In genomic region chr6:140357300-140357699, GRCm38 (mm10) we compare ENCODE assay signal across 29 mouse cellular contexts.
DNase-seq lines count a peak whose midpoint lies in the region; ATAC-seq lines count a peak whose summit lies in the region.
"Had no signal": no experiment of that assay in that cellular context is flagged by ENCODE, and none has a peak within 500 bp of the region (broad histone marks: within the 10 kb centered on the region; RNA-seq: fewer than 3 reads in every experiment).

No protein-coding gene starts in this region.

- H3K4me2 ChIP-seq in embryonic facial prominence, embryonic 14.5 days (ENCODE audit: low read depth, low read length), result no peak overlapping the region
- no peak overlapping the region for H3K4me2 ChIP-seq in midbrain, embryonic 11.5 days
- H3K4me2 ChIP-seq: embryonic facial prominence, embryonic 13.5 days; heart, embryonic 12.5 days; heart, embryonic 15.5 days; hindbrain, embryonic 14.5 days had no signal

- 59% methylated on average over 8 of the region's 8 CpGs for WGBS in embryonic facial prominence, embryonic 14.5 days
- WGBS in embryonic facial prominence, embryonic 10.5 days, result 78% methylated on average over 8 of the region's 8 CpGs
- 87% methylated on average over 8 of the region's 8 CpGs for WGBS in midbrain, embryonic 11.5 days

- H3K27me3 ChIP-seq in embryonic facial prominence, embryonic 14.5 days (replicated peaks; ENCODE audit: control insufficient read depth, insufficient read depth, low read length), result no peaks in the 10 kb centered on the region
- no peaks in the 10 kb centered on the region for H3K27me3 ChIP-seq in embryonic facial prominence, embryonic 10.5 days (replicated peaks; ENCODE audit: low read depth, poor library complexity, severe bottlenecking)
- H3K27me3 ChIP-seq in midbrain, embryonic 11.5 days (ENCODE audit: control insufficient read depth, insufficient read depth, low read length), result no peaks in the 10 kb centered on the region
- H3K27me3 ChIP-seq: CH12.LX; embryonic facial prominence, embryonic 13.5 days; heart, embryonic 12.5 days; heart, embryonic 15.5 days; Patski had no signal

- no peak overlapping the region for H3K4me3 ChIP-seq in embryonic facial prominence, embryonic 14.5 days (ENCODE audit: low read depth, low read length)
- H3K4me3 ChIP-seq in embryonic facial prominence, embryonic 10.5 days, result no peak overlapping the region
- H3K4me3 ChIP-seq in midbrain, embryonic 11.5 days (ENCODE audit: low read depth, low read length), result no peak overlapping the region
- H3K4me3 ChIP-seq: embryonic facial prominence, embryonic 13.5 days; gastrocnemius, adult 2 months; heart, embryonic 12.5 days; heart, embryonic 15.5 days had no signal

- H3K9me3 ChIP-seq in embryonic facial prominence, embryonic 14.5 days (ENCODE audit: control insufficient read depth, low read length), result no peaks in the 10 kb centered on the region
- no peaks in the 10 kb centered on the region for H3K9me3 ChIP-seq in embryonic facial prominence, embryonic 10.5 days
- H3K9me3 ChIP-seq in midbrain, embryonic 11.5 days (ENCODE audit: control insufficient read depth, low read length), result no peaks in the 10 kb centered on the region
- H3K9me3 ChIP-seq: embryonic facial prominence, embryonic 13.5 days; heart, embryonic 12.5 days; heart, embryonic 15.5 days had no signal

- H3K4me1 ChIP-seq in embryonic facial prominence, embryonic 14.5 days (ENCODE audit: control insufficient read depth, insufficient read depth, low read length), result no peaks in the 10 kb centered on the region; the same call in 1 of the 2 replicates
- no peaks in the 10 kb centered on the region for H3K4me1 ChIP-seq in embryonic facial prominence, embryonic 10.5 days
- no peaks in the 10 kb centered on the region for H3K4me1 ChIP-seq in midbrain, embryonic 11.5 days (ENCODE audit: control insufficient read depth, insufficient read depth, low read length)
- H3K4me1 ChIP-seq: embryonic facial prominence, embryonic 13.5 days had no signal

- H3K9ac ChIP-seq in embryonic facial prominence, embryonic 14.5 days (ENCODE audit: low read depth, low read length), result no peak overlapping the region
- no peak overlapping the region for H3K9ac ChIP-seq in midbrain, embryonic 11.5 days (ENCODE audit: low read length)
- H3K9ac ChIP-seq: embryonic facial prominence, embryonic 13.5 days; forebrain, postnatal 0 days; heart, embryonic 12.5 days; heart, embryonic 15.5 days; hindbrain, embryonic 14.5 days had no signal

- DNase-seq in embryonic facial prominence, embryonic 14.5 days (ENCODE audit: low spot score), result peak; percentile 64
- no peak for DNase-seq in embryonic facial prominence, embryonic 10.5 days (ENCODE audit: low spot score)
- peak; percentile 6 for DNase-seq in thymus, postnatal 25 days
- no peak for DNase-seq in thymus, postnatal 36 days
- peak; percentile 18 for DNase-seq in thymus, postnatal 4 days
- no peak for DNase-seq in heart, adult 9 months (ENCODE audit: low spot score in 2 of 2)
- no peak for DNase-seq in midbrain, embryonic 11.5 days (ENCODE audit: low spot score, missing footprints)
- DNase-seq: adrenal gland, adult 2 months; adrenal gland, postnatal 14 days; cerebellum, adult 11 months; cerebellum, adult 2 months; cerebellum, adult 9-11 months; cerebellum, postnatal 25 days; forebrain, postnatal 0 days; gastrocnemius, adult 2 months; gastrocnemius, postnatal 14 days; heart, adult 11 months; heart, postnatal 10 days; heart, postnatal 36 days had no signal

- no peak for ATAC-seq in embryonic facial prominence, embryonic 14.5 days (ENCODE audit: low read depth)
- ATAC-seq in hematopoietic stem cell, adult 5-6 weeks (replicated peaks in 1 of 2; ENCODE audit: insufficient read depth in 1 of 2, low FRiP score in 2 of 2, low TSS enrichment in 1 of 2, low read depth in 1 of 2, poor library complexity in 2 of 2, severe bottlenecking in 2 of 2), result peak; percentile 83 to 84
- no peak for ATAC-seq in midbrain, embryonic 11.5 days (ENCODE audit: low FRiP score)
- ATAC-seq: forebrain, embryonic 14.5 days; forebrain, postnatal 0 days; hindbrain, postnatal 0 days had no signal

- no peak overlapping the region for H3K27ac ChIP-seq in embryonic facial prominence, embryonic 14.5 days (replicated peaks; ENCODE audit: low read depth, low read length)
- H3K27ac ChIP-seq in embryonic facial prominence, embryonic 10.5 days (replicated peaks), result no peak overlapping the region
- H3K27ac ChIP-seq in midbrain, embryonic 11.5 days (ENCODE audit: low read depth, low read length), result no peak overlapping the region
- H3K27ac ChIP-seq: embryonic facial prominence, embryonic 13.5 days; gastrocnemius, adult 2 months; heart, embryonic 15.5 days; hindbrain, embryonic 14.5 days; hindbrain, postnatal 0 days had no signal

- H3K36me3 ChIP-seq in embryonic facial prominence, embryonic 14.5 days (ENCODE audit: control insufficient read depth, insufficient read depth, low read length), result no peaks in the 10 kb centered on the region
- no peaks in the 10 kb centered on the region for H3K36me3 ChIP-seq in embryonic facial prominence, embryonic 10.5 days (replicated peaks)
- H3K36me3 ChIP-seq in midbrain, embryonic 11.5 days (ENCODE audit: control insufficient read depth, insufficient read depth, low read length), result no peaks in the 10 kb centered on the region
- H3K36me3 ChIP-seq: embryonic facial prominence, embryonic 13.5 days; G1E; heart, embryonic 12.5 days; heart, embryonic 15.5 days had no signal

Comparison
In these comparisons a context has a peak if more than half of its experiments do, and no peak if none do; other contexts are left out.
1. DNase-seq: peak in embryonic facial prominence, embryonic 14.5 days (single experiment), thymus, postnatal 25 days (single experiment) and thymus, postnatal 4 days (single experiment); none in embryonic facial prominence, embryonic 10.5 days (single experiment), thymus, postnatal 36 days (0 of 2), heart, adult 9 months (0 of 2) and midbrain, embryonic 11.5 days (single experiment).
2. ATAC-seq: peak in hematopoietic stem cell, adult 5-6 weeks (2 of 2); none in embryonic facial prominence, embryonic 14.5 days (single experiment) and midbrain, embryonic 11.5 days (single experiment).